Mouse (Mus musculus): Measurements from ENCODE around the gene Atp6v1e2. TPM values are rescaled to one million over a fixed set of nuclear protein-coding genes. Genes with fewer than 3 reads are reported as not detected.

The Atp6v1e2 gene
- polyA plus RNA-seq, 1 experiment: not detected

GRCm38 (mm10) chr17:86970026-86970750 is 22.5 kb upstream of the Atp6v1e2 start:
- no peak overlapping the region for H3K4me3 ChIP-seq (ENCODE audit: insufficient read depth, low read depth, low read length)
- peaks cover 18% of the 10 kb centered on the region for H3K4me1 ChIP-seq (ENCODE audit: control insufficient read depth, insufficient read depth, insufficient read length, low read length)
- no peak overlapping the region for H3K27ac ChIP-seq (replicated peaks; ENCODE audit: low read depth, low read length)

GRCm38 (mm10) chr17:86969582-86969981 is 21.9 kb upstream of the Atp6v1e2 start:
- peaks cover 18% of the 10 kb centered on the region for H3K4me1 ChIP-seq (ENCODE audit: control insufficient read depth, insufficient read depth, insufficient read length, low read length)
- no peak overlapping the region for H3K27ac ChIP-seq (replicated peaks; ENCODE audit: low read depth, low read length)
- H3K4me3 ChIP-seq (ENCODE audit: insufficient read depth, low read depth, low read length): no peak overlapping the region

GRCm38 (mm10) chr17:86968581-86968980 is 20.9 kb upstream of the Atp6v1e2 start:
- H3K4me3 ChIP-seq (ENCODE audit: insufficient read depth, low read depth, low read length): no peak overlapping the region
- peaks cover 18% of the 10 kb centered on the region for H3K4me1 ChIP-seq (ENCODE audit: control insufficient read depth, insufficient read depth, insufficient read length, low read length)
- H3K27ac ChIP-seq (replicated peaks; ENCODE audit: low read depth, low read length): no peak overlapping the region

GRCm38 (mm10) chr17:86967536-86968525 is 20.1 kb upstream of the Atp6v1e2 start:
- peak overlapping the region; percentile 26 for H3K27ac ChIP-seq (replicated peaks; ENCODE audit: low read depth, low read length)
- peaks cover 13% of the 10 kb centered on the region for H3K4me1 ChIP-seq (ENCODE audit: control insufficient read depth, insufficient read depth, insufficient read length, low read length)
- no peak overlapping the region for H3K4me3 ChIP-seq (ENCODE audit: insufficient read depth, low read depth, low read length)

GRCm38 (mm10) chr17:86967048-86967447 is 19.4 kb upstream of the Atp6v1e2 start:
- peaks cover 12% of the 10 kb centered on the region for H3K4me1 ChIP-seq (ENCODE audit: control insufficient read depth, insufficient read depth, insufficient read length, low read length)

GRCm38 (mm10) chr17:86966040-86966439 is 18.3 kb upstream of the Atp6v1e2 start:
- Histone ChIP-seq H3K27ac (replicated peaks; ENCODE audit: low read depth, low read length) (no peak overlapping the region), H3K4me1 (ENCODE audit: control insufficient read depth, insufficient read depth, insufficient read length, low read length) (peaks cover 12% of the 10 kb centered on the region), H3K4me3 (ENCODE audit: insufficient read depth, low read depth, low read length) (no peak overlapping the region)

More at GRCm38 (mm10) chr17:86967048-86967447, 19.4 kb upstream of the Atp6v1e2 start:
- H3K4me3 ChIP-seq (ENCODE audit: insufficient read depth, low read depth, low read length): no peak overlapping the region
- peak overlapping the region; percentile 26 for H3K27ac ChIP-seq (replicated peaks; ENCODE audit: low read depth, low read length)

- H3K4me1 ChIP-seq (ENCODE audit: control insufficient read depth, insufficient read depth, insufficient read length, low read length): peaks cover 8% of the 10 kb centered on the region
- peak overlapping the region; percentile 66 for H3K27ac ChIP-seq (replicated peaks; ENCODE audit: low read depth, low read length)
- peak overlapping the region; percentile 44 for H3K4me3 ChIP-seq (ENCODE audit: insufficient read depth, low read depth, low read length)
Measured at GRCm38 (mm10) chr17:86965121-86965520, 17.4 kb upstream of the Atp6v1e2 start.

GRCm38 (mm10) chr17:86964502-86964901 is 16.8 kb upstream of the Atp6v1e2 start:
- Histone ChIP-seq H3K4me1 (ENCODE audit: control insufficient read depth, insufficient read depth, insufficient read length, low read length) (peaks cover 8% of the 10 kb centered on the region), H3K27ac (replicated peaks; ENCODE audit: low read depth, low read length) (peak overlapping the region; percentile 90), H3K4me3 (ENCODE audit: insufficient read depth, low read depth, low read length) (peak overlapping the region; percentile 86)

- Histone ChIP-seq H3K4me3 (ENCODE audit: insufficient read depth, low read depth, low read length) (peak overlapping the region; percentile 86), H3K27ac (replicated peaks; ENCODE audit: low read depth, low read length) (peak overlapping the region; percentile 90), H3K4me1 (ENCODE audit: control insufficient read depth, insufficient read depth, insufficient read length, low read length) (peaks cover 8% of the 10 kb centered on the region)
Measured at GRCm38 (mm10) chr17:86964041-86964440, 16.3 kb upstream of the Atp6v1e2 start.

GRCm38 (mm10) chr17:86963586-86963902 is 15.8 kb upstream of the Atp6v1e2 start:
- Histone ChIP-seq H3K27ac (replicated peaks; ENCODE audit: low read depth, low read length) (peak overlapping the region; percentile 99), H3K4me3 (ENCODE audit: insufficient read depth, low read depth, low read length) (peak overlapping the region; percentile 86), H3K4me1 (ENCODE audit: control insufficient read depth, insufficient read depth, insufficient read length, low read length) (peaks cover 8% of the 10 kb centered on the region)

GRCm38 (mm10) chr17:86962894-86963585 is 15.3 kb upstream of the Atp6v1e2 start, which contains the start of gene Rhoq:
Rhoq (plus strand) TSS chr17:86963082.
- peak within 1 kb of the TSS; percentile 99 for H3K27ac ChIP-seq (replicated peaks; ENCODE audit: low read depth, low read length)
- H3K4me3 ChIP-seq (ENCODE audit: insufficient read depth, low read depth, low read length): peak within 1 kb of the TSS; percentile 86
- H3K4me1 ChIP-seq (ENCODE audit: control insufficient read depth, insufficient read depth, insufficient read length, low read length): peaks cover 8% of the 10 kb centered on the region

- peak overlapping the region; percentile 64 for H3K4me3 ChIP-seq (ENCODE audit: insufficient read depth, low read depth, low read length)
- peak overlapping the region; percentile 70 for H3K27ac ChIP-seq (replicated peaks; ENCODE audit: low read depth, low read length)
- H3K4me1 ChIP-seq (ENCODE audit: control insufficient read depth, insufficient read depth, insufficient read length, low read length): peaks cover 5% of the 10 kb centered on the region
Measured at GRCm38 (mm10) chr17:86962297-86962893, 14.7 kb upstream of the Atp6v1e2 start.

GRCm38 (mm10) chr17:86961301-86961841 is 13.7 kb upstream of the Atp6v1e2 start:
- Histone ChIP-seq H3K4me3 (ENCODE audit: insufficient read depth, low read depth, low read length) (no peak overlapping the region), H3K27ac (replicated peaks; ENCODE audit: low read depth, low read length) (peak overlapping the region; percentile 70), H3K4me1 (ENCODE audit: control insufficient read depth, insufficient read depth, insufficient read length, low read length) (no peaks in the 10 kb centered on the region)

GRCm38 (mm10) chr17:86957968-86958367 is 10.3 kb upstream of the Atp6v1e2 start:
- Histone ChIP-seq H3K4me1 (ENCODE audit: control insufficient read depth, insufficient read depth, insufficient read length, low read length) (no peaks in the 10 kb centered on the region), H3K4me3 (ENCODE audit: insufficient read depth, low read depth, low read length) (no peak overlapping the region), H3K27ac (replicated peaks; ENCODE audit: low read depth, low read length) (no peak overlapping the region)
